Mouse (Mus musculus) CH12.LX (cell line): ENCODE measurements at regions not wholly inside any gene's neighbourhood (a gene's known extent, or its start where the extent isn't known, plus 50 kb on each side); places are given as distances from the start of the nearest gene placed in this dataset.

Experiments
- CHD2 ChIP-seq: IDR thresholded peaks from 2 replicates; pipeline ENCODE4 v1.6.1; 2011; ENCODE audit warnings: low read length, improper control_type of control experiment
- CTCF ChIP-seq, 2 experiments: IDR thresholded peaks in 1 of 2; conservative IDR thresholded peaks in 1 of 2; 2 replicates each; pipeline ENCODE4 v1.5.1; 2011 to 2012; ENCODE audit warnings: low read depth in 2 of 2, low read length in 2 of 2, improper control_type of control experiment in 1 of 2, inconsistent platforms in 1 of 2, mild to moderate bottlenecking in 1 of 2, moderate library complexity in 1 of 2
- EP300 ChIP-seq: IDR thresholded peaks from 2 replicates; pipeline ENCODE4 v1.6.1; 2011; ENCODE audit warnings: low read length, improper control_type of control experiment
- JUN ChIP-seq: IDR thresholded peaks from 2 replicates; pipeline ENCODE4 v1.6.1; 2011; ENCODE audit warnings: low read depth, mild to moderate bottlenecking, low read length, improper control_type of control experiment, moderate library complexity; ENCODE audit not compliant: insufficient read depth
- MAFK ChIP-seq: IDR thresholded peaks from 2 replicates; pipeline ENCODE4 v1.6.1; 2011; ENCODE audit warnings: low read length, improper control_type of control experiment; ENCODE audit not compliant: insufficient replicate concordance
- MAX ChIP-seq: IDR thresholded peaks from 2 replicates; pipeline ENCODE4 v1.6.1; 2011; ENCODE audit warnings: low read length, improper control_type of control experiment
- MXI1 ChIP-seq: IDR thresholded peaks from 2 replicates; pipeline ENCODE4 v1.6.1; 2011; ENCODE audit warnings: mild to moderate bottlenecking, low read depth, low read length, improper control_type of control experiment
- POLR2A ChIP-seq: IDR thresholded peaks from 2 replicates; pipeline ENCODE4 v1.6.1; 2011; ENCODE audit warnings: low read depth, mild to moderate bottlenecking, improper control_type of control experiment, low read length
- SIN3A ChIP-seq: IDR thresholded peaks from 2 replicates; pipeline ENCODE4 v1.6.1; 2012; ENCODE audit warnings: low read length, improper control_type of control experiment, inconsistent platforms
- TCF12 ChIP-seq: IDR thresholded peaks from 2 replicates; pipeline ENCODE4 v1.6.1; 2014; ENCODE audit warnings: low read depth, mild to moderate bottlenecking, inconsistent platforms, low read length, improper control_type of control experiment
- USF1 ChIP-seq: IDR thresholded peaks from 2 replicates; pipeline ENCODE4 v1.6.1; 2014; ENCODE audit warnings: low read depth, mild to moderate bottlenecking, inconsistent platforms, low read length, improper control_type of control experiment
- ZKSCAN1 ChIP-seq: IDR thresholded peaks from 2 replicates; pipeline ENCODE4 v1.6.1; 2012; ENCODE audit warnings: low read depth, inconsistent platforms, low read length, improper control_type of control experiment, borderline replicate concordance

DNA sequence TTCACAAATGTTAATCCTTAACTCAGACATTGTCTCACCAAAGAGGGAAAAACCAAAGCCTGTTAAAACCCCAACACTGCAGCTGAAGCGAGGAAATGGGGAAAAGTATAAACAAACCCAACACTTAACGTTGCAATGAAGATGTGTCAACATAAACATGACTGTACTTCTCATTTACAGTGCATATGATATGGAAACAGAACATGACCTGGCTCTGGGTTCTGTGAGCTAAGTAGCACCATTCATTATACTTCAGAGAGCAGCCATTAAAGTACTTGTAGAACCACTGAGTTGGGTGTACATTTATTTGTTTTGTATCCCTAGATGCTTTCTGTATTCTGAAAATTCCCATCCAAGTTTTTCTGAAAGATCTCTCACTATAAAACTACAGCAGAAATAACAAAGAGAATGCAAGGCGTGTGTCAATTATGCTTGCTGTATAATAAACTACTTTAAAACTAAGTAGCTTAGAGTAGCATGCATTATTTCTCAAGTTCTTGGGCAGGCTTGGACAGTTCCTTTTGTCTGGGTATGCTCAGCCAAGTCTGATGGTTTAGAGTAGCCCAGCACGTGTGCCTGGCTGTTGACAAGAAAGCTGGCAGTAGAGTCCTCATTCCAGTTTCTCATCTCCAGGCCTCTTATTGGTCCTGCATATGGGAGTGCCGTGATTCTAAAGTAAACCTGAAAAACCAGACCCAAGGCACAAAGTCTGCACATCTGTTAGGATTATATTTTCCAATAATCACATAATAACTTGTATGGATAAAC lies 198.9 kb downstream of the 4933402N22Rik start:
- TF ChIP-seq CHD2 (no peak), CTCF (conservative IDR thresholded peaks at IDR 0.05 in 1 of 2, IDR thresholded peaks at IDR 0.05 in 1 of 2; ENCODE audit: low read depth in 2 of 2, low read length in 2 of 2) (no peak), TCF12 (no peak), JUN (no peak), ZKSCAN1 (no peak), EP300 (no peak), MAFK (no peak), SIN3A (no peak), MAX (no peak), MXI1 (no peak), POLR2A (no peak), USF1 (no peak)
